Mouse (Mus musculus) retina, postnatal 1 day (tissue): ENCODE data around the gene Cdv3.
"Not testable (repeated sequence)": the region's sequence is repeated elsewhere in the genome, so short reads cannot be mapped to it uniquely, and the experiment has no call there.

Experiments used
- DNase-seq: peaks from one replicate; pipeline ENCODE4 v3.0.0-alpha.2; 2012

Cdv3 gene

DNA sequence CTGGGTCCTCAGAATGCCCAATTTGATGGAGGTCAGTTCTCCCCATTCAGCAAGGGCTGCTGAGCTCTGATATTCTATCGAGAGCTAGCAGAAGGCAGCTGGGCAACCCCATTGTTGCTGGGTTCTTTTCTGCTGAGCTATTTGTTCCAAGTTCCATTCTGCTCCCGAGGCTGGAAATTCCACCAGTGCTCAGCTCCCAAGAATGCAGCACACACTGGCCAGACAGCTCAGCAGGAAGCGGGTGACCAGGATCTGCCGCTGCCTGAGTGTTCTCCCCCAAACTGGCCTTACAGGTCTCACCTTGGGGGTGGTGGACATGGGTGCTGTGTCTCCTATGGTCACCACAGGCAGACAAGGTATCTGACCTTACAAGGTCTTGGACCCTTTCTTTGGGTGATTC lies 4.3 kb upstream of the Cdv3 start:
- no peak for DNase-seq

DNA sequence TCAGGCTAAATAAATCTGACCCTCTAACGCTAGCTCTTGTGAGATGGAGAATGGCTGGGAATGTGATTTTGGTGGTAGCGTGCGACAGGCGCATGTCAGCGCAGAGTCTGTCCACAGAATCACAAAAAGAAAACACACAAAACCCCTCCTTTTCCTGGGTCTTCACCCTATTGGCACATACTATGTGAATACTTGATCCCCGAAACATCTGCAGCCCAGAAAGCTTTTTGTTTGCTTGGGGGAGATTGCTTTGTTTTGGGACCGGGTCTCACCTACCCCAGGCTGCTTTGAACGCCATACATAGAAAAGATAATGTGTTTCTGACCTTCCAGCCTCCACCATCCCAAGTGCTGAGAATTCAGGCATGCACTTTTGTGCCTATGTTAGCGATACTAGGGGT lies 716 bp upstream of the Cdv3 start:
- no peak for DNase-seq

DNA sequence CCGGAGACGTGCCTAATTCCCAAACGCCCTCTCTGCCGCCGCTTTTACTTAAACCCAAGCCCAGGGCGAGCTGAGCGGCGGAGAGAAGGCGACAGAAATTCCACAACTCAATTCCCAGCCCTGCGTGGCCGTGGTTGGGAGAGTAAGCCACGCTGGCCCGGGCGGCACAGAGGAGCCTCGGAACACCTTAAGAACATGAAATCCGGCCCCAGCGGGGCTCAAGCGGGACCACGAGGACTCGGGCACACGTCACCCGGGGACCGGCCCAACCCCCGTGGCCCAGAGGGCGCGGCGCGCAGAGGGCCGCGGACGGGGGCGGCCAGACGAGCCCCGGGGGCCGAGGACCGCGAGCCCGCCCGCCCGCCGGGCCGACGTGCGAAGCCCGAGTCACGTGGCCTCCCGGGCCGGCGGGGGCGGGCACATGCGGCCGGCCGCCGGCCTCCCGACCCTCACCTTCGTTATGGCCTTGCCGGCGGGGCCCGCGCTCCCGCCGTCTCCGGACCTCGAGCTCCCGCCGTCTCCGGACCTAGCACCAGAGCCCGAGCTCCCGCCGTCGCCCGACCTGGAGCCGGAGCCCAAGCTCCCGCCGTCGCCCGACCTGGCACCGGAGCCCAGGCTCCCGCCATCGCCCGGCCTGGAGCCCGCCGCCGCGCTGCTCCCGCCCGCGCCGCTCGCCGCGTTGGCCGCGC lies 895 bp downstream of the Cdv3 start:
- DNase-seq, result peak; percentile 66

DNA sequence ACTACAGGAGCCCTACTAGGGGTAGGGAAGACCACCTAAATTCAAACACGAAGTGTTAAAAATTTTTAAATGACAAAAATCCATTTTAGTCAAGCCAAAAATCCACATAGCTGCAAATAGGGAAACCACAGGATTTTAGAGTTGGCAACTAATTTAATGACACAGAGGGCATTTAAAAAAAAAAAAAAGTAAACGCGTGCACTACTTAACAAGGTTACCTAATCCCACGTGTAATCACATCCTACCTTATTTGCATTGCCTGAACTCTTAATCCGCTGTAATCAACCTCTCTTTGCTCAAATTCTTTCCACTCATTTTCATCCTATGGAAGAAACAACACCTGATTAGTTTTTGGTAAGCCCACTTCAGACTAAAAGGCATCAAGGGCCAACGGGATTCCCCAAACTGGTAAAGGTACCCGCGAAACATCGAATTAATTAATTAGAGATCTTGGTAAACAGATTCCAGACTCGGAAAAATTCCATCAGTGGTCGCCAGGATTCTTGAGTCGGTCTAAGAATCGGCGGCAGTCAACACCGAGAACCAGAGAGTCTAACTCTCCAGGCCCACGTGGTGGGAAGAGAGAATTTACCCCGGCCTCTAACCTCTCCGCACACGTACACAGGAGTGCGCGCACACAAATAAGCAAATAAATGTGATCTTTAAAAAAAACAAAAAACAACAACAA lies 1.8 kb downstream of the Cdv3 start:
- peak; percentile 41 for DNase-seq

DNA sequence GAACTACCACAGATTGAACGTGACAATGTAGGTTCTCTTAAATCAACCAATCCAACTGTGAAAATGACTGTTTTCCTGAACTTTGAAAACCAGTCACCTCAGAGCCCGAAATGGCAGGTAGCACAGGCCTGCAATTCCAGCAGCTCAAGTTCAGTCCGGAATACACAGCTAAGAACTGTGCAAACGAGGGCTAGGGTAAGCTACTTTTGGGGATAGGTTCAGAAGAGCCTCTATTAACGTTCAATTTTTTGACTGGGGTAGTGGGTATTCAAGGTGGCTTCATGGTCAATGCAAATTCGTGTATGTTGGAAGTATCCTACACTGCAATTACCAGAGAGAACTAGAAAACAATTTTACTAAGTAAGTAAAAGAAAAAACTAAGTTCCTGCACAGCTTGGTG lies 2.6 kb downstream of the Cdv3 start:
- DNase-seq, result no peak

DNA sequence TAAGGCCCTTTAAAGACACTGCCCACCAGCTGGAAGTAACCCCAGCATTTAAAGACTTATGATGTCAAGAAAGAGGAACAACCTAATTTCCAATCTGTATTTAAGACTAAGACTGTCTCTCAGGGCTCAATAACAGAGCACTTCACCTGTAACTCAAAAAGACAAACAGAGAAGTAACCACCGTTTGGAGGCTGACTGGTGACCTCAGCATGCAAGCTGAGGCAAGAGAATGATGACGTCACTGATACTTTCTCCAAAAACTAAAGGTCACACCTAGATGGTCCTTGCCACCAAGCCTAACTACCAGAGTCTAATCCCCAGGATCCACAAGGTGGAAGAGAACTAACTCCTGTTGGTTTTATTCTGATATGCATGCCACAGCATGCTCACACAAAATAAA lies 5.0 kb downstream of the Cdv3 start:
- DNase-seq, result no peak

DNA sequence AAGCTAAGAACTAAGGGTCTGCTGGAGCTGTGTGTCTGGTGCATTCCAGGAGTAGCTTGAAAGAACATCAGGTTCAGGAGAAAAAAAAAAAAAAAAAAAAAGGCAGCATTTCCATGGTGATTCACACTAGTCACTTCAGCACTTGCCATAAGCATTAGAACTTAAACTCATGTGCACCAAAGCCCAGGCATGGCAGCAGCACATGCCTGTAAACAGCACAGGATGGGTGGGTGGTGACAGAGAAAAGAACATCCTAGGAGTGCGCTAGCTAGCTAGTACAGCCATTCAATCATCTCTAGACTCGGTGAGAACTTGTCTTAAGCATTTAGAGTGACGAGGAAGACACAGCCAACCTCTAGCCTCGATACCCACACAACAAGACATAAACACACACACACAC lies 7.1 kb downstream of the Cdv3 start:
- no peak for DNase-seq

DNA sequence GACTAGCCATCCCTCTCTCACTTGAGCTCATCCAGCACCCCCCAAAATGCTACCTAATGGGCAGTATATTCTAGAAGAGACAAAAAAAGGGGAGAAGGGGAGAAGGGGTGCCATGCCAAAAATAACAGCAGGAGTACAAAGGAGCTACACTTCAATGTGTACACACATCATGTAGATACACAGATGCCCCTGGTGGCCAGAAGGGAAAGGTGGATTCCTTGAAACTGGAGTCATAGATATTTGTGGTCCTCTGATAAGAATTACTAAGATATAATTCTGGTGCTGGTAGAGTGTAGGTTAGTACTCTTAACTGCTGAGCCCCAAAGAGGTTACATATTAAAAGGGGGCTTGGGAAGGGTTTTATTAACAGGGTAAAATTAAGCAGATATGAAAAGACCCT lies 7.7 kb downstream of the Cdv3 start:
- no peak for DNase-seq

DNA sequence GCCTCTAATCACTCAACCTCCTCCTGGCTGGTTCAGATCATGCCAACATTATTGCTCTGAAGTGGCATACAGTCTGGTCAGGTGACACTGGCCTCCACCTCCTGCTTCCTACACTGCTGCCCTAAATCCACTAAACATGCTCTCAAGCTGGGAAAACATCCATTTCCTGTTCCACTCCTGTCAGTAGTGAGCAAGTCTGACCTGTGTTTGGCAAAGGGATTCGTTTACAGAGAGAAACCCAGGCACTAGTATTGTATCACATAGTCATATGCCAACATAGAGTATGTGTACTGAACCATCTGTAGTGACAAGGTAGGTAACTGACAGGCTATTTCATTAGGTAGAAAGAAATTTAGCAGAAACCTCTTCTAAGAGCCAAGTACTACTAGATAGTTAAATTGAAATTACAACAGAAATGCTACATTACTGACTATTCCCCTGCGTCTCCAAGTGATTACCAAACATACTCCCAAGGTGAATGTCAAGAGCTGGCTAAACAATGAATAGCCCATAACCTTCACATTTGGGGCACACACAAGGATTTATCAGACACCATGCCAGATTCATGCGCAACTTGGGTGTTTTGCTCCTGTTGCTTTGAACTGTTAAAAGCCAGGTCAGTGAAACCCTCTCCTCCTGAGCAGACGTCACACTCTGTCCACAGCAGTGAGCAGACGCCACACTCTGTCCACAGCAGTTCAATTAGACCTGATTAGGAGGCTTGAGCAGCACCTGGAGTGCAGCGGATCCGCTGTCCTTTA lies 12.0 kb downstream of the Cdv3 start:
- not testable (repeated sequence) for DNase-seq

DNA sequence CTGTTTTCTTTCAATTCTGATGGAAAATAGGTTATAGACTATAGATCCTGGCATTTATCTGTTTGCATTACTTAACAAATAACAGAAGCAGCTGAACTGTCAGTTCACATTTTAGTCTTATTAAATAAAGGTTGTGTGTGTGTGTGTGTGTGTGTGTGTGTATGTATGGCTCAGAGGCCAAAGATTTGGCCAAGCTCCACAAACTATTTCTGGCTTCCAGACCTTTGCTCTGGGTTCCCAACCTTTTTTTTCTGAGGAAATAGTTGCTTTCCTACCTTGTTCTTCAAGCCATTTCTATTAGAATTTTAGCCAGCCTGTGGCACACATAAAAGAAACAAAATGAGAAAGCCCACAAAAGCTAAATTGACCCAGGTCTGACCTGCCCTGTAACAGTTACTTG lies 16.8 kb downstream of the Cdv3 start:
- DNase-seq, result no peak

DNA sequence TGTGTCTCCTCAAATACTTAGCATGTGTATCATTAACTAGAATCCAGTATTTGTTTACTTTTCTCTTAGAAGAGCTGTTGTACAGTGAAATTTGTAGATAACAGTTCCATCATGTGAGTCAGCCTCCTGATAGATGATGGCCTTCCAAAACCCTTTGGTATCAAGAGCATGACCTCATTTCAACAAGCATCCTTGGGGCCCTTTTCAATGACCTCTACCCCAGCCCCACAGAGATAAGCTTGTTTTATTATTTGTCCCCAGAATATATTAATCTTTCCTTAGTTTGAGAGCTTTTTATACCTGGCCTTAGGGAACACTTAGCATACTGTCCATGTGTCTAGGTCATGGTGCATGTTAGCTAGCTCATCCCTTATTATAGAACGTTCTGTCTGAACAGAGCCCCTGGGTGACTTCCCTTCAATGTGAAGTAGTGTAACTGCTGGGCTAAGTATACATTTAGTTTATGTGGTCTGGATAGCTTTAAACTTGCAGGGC lies 17.6 kb downstream of the Cdv3 start:
- no peak for DNase-seq

DNA sequence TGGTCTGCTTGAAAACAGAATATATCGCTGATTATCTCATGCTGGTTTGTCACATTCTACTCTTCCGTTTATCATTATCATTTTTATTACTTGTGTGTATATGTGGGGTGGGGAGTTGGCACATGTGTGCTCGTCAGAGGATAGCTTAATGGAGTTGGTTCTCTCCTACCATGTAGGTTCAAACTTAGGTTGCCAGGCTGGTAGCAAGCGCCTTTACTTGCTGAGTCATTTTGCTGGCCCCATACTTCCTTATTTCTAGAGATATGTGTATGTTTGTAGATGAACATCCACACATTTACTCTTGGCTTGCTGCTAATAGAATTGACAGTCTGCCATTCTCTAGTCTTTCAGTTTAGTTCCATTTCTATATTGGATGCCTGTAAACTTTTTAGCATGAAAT lies 18.6 kb downstream of the Cdv3 start:
- no peak for DNase-seq

DNA sequence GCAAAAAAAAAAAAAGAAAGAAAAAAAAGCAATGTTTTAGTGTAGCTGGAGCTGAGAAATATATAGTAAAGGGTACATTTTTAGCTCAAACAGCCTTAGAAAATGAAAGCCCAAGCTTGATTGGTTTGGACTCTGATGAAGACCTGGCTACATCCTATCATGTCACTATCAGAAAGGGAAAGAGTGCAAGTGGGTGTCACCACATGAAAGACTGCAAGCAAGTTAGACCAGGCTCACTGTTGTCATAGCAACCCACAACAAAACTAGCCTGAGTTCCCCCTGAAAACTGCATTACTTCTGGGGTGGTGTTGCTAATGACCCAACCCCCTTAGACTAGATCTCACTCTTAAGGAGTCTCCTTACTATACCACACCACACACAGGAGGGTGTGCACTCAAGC lies 28.7 kb downstream of the Cdv3 start:
- DNase-seq, result no peak

DNA sequence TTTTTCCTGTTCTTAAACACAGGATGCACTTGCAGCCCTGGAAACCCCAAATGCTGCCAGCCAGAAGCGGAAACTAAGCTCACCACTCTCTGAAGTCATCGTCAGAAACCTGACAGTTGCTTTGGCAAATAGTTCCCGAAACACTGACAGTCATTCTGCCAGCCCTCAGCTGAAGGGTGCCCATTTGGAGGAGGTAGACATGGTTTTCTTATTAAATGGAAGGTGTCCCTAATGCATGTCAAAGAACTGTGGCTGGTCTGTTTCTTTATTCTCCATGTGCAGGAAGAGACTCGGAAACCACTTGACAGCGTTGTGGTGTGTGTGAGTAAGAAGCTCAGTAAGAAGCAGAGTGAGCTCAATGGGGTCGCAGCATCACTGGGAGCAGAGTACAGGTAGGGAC lies 33.0 kb downstream of the Cdv3 start:
- DNase-seq, result no peak

DNA sequence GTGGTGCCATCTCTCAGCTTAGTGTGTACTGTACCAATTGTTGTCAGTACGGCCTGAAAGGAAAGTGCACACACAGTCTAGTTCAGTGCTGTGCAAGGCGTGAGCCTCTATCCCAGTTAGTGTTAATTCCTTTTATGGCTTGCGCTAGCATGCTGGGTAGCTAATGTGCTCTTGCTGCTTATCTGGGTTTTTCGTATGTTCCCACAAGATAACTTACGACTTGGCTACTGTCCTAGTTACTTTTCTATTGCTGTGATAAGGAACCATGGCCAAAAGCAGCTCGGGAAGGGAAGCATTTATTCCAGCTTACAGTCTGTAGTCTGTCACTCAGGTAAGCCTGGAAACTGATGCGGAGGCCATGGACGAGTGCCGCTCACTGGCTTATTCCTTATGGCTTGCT lies 39.2 kb downstream of the Cdv3 start:
- DNase-seq, result no peak

DNA sequence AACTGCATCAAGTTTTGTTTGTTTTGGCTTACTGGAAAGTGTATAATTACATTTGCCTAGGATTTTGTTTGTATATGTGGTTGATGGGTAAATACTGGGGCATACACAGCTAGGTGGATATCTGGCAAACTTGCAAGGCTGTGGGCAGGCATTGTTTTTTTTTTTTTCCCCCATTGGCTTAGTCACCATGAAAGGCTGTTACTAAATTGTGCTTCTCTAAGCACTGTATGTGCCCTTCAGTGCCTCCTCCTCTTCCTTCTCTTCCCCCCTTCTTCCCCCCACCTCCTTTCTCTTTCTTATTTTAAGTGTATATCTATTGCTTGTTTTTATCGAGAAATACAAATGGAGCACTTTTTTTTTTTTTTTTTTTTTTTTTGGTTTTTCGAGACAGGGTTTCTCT lies 41.0 kb downstream of the Cdv3 start:
- DNase-seq, result no peak

DNA sequence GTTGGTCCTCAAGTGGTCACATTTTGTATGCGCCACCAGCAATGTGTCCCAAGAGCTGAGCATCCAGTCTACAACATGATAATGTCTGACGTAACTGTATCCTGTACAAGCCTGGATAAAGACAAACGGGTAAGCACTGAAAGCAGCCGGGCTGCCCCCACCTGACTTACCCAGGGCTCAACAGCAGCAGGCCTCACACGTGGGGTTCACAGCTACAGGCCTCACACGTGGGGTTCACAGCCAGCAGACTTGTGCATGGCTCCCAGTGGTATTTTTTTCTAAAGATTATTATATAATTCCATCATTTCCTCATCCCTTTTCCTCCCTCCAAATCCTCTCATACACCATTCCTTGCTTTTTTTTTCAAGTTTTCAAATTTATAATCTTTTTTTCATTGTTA lies 55.8 kb downstream of the Cdv3 start:
- DNase-seq, result no peak

DNA sequence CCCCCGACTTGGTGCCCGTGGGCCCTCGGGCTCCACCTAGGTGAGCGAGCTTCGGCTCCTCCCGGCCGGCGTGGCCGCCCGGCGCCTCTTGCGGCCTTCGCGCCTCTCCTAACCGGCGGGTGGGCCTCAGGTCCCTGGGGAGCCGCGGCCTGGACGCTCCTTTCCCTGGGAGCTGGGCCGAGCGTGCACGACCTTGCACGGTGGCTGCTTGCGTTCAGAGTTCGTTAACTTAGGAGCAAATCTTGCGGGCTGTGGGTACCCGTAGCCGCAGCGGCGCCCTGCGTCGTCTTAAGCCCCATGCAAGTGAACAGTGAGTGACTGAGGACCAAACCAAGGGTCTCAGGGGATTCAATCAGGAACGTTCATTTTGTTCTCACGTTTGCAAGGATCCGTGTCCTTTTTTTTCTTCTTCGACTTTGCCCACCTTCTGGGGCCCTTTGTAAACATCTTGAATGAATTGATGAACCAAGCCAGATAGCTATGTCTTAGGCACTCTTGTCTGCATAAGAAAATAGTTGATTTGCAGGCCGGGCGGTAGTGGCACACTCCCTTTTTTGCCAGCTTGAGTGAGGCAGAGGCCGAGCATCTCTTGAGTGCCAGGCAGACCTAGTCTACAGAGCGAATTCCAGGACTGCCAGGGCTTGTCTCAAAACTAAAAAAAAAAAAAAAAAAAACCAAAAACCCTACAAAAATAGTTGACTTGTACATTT lies 60.2 kb downstream of the Cdv3 start:
- no peak for DNase-seq

DNA sequence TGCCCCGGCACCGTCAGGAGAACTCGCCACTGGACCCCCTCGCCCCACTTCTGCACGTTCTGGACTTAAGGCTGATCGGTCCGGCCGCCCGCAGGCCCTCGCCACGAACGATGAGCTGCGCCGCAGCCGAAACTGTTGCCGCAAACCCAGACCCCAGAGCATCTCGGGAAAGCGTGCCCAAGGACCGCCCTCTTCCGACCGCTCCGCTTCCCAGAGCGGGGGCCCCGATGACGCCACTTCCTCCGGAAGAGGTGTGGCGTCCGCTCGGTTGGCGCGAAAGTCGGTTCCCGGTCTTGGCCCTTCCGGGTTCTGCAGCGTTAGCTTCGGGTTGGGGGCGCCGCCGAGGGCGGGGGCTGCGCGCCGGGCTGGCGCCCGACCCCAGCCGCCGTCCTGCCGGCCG lies 60.7 kb downstream of the Cdv3 start, which contains the start of the genes 1300017J02Rik and Topbp1:
1300017J02Rik (minus strand) TSS at position 156 of the 400 bp plus-strand sequence.
Topbp1 (plus strand) TSS at position 289 of the 400 bp plus-strand sequence.
- DNase-seq, result peak; percentile 97
